Mouse (Mus musculus) c-Kit-negative CD71-positive TER-119-positive erythroid progenitor cells, embryonic 14.5 days (primary cell): ENCODE results near the gene Cadm1.

Experiments
- DNase-seq: peaks from one replicate; pipeline ENCODE4 v3.0.0-alpha.2; 2013; ENCODE audit warnings: low read depth, low spot score

The Cadm1 gene

DNA sequence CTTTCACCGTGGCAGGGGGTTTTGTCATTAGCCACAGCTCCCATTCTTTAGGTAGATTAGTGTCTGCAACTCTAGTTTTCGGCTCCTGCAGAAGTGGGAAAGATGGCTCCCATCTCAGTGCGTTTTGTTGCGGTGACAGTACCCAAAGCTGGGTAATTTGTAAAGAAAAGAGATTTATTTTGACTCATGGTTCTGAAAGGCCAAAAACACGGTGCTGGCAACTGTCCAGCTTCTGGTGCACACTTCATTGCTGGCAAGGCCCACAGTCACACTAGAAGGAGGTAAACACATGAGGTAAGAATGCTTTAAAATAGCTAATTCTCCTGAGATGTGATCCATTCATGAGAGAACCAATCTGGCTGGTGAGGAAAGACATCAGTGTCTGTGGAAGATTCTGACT lies 18.9 kb downstream of the Cadm1 start:
- DNase-seq = no peak

- DNase-seq = no peak
Measured at GRCm38 (mm10) chr9:47552960-47553575, 23.1 kb downstream of the Cadm1 start.

DNA sequence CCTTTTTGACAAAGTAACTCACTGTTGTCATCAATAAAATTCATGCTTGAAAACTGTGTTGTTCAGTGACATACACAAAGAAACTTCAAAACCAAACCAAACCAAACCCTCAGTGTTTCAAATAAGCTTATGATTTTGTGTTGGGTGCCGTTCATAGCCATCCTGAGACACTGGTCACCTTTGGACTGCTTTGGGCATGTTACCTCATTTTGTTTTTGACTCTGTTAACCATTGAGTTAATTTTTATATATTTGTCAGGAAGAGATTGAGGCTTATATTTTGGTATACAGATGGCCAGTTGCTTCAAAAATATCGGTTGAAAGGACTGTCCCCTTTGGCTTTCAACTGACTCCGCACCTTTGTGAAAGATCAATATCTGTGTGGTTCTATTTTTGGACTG lies 30.8 kb downstream of the Cadm1 start:
- no peak for DNase-seq

DNA sequence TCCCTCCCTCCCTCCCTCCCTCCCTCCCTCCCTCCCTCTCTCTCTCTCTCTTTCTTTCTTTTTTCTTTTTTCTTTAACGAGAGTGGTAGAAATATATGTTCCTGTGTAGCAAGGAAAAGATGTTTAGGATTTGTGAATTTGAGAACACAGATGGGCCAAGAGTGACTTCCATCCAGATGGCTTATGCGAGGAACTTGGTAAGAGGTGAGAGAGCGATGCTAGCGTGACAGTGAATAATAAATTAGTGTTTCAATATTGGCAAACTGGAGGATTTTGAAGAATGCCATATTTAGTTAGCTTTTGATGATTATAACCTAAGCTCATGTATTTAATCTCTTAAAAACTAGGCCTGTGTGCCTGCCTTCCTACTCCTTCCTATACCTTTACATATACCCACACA lies 31.6 kb downstream of the Cadm1 start:
- no peak for DNase-seq

DNA sequence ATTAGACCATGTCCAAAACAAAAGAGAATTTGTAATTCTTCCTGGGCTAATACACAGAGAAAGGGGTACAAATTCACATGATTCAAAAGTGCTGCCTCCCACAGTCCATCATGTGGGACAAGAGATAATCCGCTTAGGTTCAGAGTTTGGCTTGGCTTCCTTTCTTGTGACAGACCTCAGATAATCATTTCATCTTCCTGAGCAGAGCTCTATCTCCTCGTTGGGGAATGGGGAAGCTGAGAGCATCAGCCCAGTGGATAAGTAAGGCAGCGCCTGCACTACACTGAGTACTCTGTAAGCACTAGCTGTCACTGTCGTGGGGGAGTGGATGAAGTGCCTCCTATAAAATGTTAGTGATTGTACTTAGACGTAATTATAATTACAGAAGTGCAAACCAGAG lies 35.1 kb downstream of the Cadm1 start:
- no peak for DNase-seq

GRCm38 (mm10) chr9:47567873-47568272 lies 37.9 kb downstream of the Cadm1 start:
- DNase-seq = no peak

DNA sequence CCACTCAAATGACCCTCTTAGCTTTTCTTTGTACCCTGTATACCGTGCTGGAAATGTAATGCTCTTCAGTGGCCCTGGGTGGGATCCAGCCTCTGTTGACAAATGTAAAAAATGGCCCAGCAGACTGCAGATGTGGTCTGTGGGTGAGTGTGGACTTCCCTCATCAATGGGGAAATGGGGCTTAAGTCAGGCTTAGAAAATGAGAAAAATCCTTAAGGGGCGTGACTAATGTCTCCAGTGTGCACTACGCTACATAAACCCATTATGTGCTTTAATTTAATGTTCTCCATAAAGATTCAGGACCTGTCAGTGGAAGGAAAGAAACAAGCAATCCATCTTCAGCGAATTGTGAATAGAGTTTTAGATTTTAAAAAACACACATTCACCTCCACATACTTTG lies 40.2 kb downstream of the Cadm1 start:
- DNase-seq = no peak

DNA sequence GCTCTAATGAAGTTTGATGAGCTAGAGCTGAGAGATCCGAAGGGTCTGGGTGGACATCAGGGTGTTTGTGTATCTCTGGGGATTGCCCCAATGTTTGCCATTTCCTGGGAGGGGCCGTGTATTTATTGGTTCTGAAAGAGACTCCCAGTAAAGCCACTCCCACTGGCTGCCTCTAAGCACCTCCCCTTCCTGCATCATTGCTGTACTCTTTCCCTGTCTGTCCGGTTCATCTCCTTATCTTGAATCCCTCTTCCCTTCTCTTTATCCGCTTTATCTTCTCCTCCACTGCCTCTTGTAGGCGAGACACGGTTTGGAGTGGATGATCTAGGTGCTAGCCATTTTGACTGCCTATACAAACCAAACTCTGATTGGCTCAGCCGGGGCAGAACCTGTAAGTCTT lies 41.5 kb downstream of the Cadm1 start:
- DNase-seq = no peak

DNA sequence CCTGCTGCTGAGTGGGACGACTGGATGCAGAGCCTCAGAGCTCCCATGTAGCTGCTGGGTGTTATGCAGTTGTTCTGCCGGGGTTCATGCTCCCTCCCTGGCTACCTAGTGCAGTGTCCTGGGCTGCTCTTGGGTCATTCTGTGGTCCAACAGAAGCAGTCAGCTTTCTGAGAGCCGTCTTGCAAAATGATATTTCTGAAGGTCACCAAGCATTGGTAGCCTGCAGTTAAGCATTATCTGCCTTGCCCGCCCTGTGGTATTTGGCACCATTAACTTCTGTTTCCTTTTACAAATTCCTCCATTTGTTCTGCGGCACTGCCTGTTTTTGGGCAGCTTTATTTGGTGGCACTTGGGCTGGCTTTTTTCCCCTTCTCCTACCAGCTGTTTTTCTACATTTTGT lies 42.2 kb downstream of the Cadm1 start:
- no peak for DNase-seq

- no peak for DNase-seq
Measured at GRCm38 (mm10) chr9:47573456-47573855, 43.5 kb downstream of the Cadm1 start.

GRCm38 (mm10) chr9:47574710-47575414 lies 44.9 kb downstream of the Cadm1 start:
- no peak for DNase-seq

DNA sequence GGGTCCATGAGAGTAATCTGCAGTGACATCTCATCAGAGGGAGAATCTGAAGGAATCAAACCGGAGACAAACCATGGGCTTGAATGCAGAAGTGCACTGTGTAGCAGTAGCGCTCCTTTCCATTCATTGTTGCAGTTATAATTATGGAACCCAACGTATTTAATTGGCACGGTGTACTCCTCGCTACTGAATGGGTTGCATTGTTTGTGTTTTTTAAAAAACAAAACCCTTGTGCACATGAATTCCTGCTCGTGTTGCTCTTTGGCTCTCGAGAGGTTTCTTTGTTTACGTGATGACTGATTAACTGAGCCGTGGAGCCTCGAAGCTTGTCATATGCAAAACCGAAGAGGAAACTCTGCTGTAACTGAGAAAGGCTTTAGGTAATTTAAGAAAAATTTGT lies 45.8 kb downstream of the Cadm1 start:
- no peak for DNase-seq

DNA sequence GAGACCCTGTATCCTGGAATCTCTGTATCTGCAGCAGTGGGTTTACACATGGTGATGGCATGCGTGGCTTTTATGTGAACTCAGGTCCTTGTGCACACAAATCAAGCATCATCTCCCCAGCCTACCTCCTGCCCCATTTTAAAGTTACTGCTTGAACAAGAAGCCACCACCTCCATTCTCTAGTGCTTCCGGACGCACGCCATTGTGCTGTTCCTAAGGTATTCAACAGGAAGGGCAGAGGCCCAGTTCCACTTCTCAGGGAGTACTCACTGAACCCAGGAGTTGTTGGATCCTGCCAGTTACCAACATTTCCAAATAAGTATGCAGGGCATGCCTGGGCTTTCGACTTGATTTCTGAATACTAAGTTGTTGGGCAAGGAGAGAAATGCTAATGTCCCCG lies 49.5 kb downstream of the Cadm1 start:
- no peak for DNase-seq

GRCm38 (mm10) chr9:47581576-47582365 lies 51.8 kb downstream of the Cadm1 start:
- DNase-seq = no peak

DNA sequence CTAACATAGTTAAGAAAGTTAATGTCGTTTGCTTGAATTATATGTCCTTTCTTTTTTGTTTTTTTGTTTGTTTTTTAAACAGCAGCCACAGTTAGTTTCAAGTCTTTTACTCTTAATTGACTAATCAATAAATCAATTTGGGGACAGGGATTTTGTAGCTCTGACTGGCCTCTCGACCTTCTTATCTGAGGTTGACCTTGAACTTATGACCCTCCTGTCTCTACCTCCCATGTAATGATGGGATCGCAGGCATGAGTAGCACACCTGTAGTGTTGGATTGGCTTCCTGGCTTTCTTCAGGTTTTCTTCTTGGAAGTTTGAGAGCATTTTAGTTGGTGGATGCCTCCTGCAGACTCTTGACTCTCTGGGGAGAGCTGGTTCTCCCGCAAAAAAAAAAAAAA lies 53.3 kb downstream of the Cadm1 start:
- DNase-seq = no peak

DNA sequence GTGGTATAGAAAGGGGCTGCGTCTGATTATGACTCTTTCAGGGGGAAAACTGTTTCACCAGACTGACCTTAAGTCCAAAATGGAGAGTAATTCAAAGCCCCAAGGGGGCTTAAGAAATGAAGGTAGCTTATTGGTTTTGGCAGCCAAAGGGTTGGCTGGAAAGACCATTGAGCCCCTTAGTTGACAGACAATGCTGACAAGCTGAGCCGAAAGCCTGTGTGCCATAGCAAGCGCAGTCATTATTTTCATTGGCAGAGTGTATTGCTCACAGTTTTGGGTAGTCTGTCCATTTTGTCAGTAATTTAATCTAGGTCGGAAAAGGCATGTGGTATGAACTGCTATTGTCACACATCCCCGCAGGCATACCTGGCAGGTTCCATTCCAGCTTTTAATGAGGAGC lies 56.2 kb downstream of the Cadm1 start:
- DNase-seq = no peak

GRCm38 (mm10) chr9:47586839-47587238 lies 56.9 kb downstream of the Cadm1 start:
- DNase-seq = no peak

GRCm38 (mm10) chr9:47587577-47588194 lies 57.7 kb downstream of the Cadm1 start:
- no peak for DNase-seq

DNA sequence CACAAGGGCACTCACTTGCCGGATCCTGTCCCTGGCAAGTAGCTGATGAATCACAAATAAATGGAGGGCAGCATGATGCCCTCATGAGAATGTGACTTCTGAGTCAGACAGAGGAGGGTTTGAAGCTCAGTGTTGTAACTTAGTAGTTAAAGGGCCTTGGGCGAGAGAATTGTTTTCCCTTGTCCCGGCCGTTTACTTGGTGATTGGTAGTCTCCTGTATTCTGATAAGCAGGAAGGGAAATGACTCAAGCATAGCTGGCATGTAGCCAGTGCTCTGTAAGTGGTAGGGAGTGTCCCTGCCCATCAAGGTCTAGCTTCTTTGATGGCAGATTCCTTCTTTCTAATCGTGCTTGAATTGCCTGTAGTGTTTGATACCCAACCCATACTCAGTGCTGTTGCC lies 59.9 kb downstream of the Cadm1 start:
- no peak for DNase-seq

- DNase-seq = no peak
Measured at GRCm38 (mm10) chr9:47601541-47601940, 71.6 kb downstream of the Cadm1 start.

GRCm38 (mm10) chr9:47603971-47604370 lies 74.0 kb downstream of the Cadm1 start:
- DNase-seq = no peak

DNA sequence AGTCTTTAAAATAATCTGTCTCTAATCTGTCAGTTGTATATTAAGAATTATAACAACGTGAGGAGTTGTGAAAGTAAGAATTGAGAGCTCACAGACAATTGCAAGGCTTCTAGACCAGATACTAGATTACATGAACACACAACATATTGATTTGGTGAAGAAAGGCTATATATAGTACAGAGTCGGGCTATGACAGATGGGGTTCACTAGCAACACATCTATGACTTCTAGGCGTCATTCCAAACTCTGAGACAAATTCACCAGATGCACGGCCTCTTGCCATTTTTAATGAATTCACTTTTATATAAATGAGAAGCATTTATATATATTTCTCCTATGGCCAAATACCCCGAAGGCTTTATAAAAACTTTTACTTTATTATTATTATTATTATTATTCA lies 75.7 kb downstream of the Cadm1 start:
- no peak for DNase-seq
